Mouse (Mus musculus): Measurements from ENCODE around the gene Gadd45g. TPM values are rescaled to one million over a fixed set of nuclear protein-coding genes. Genes with fewer than 3 reads are reported as not detected.

The Gadd45g gene
- total and polyA plus RNA-seq, 3 experiments = 2.5 to 2.9 (median 2.7) TPM

GRCm38 (mm10) chr13:51897579-51897978 is 51.1 kb downstream of the Gadd45g start:
- in situ Hi-C loops (cut with MboI; ENCODE audit: low pct_ligation_motif_present, low pct_unique_long_range_greater_than_20kb, low sequenced_read_pairs) = no loop called here
- dilution Hi-C loops (cut with MboI; ENCODE audit: extremely low pct_ligation_motif_present, extremely low pct_unique_long_range_greater_than_20kb, low sequenced_read_pairs) = no loop called here
- no peaks in the 10 kb centered on the region for H3K36me3 ChIP-seq (replicated peaks in 1 of 2; ENCODE audit: control insufficient read depth in 1 of 2, insufficient read depth in 1 of 2, low read length in 1 of 2)
- no peak for DNase-seq (ENCODE audit: extremely low read depth)
- H3K4me1 ChIP-seq (ENCODE audit: control insufficient read depth in 1 of 2, insufficient read depth in 2 of 2) = peaks cover 0 to 5% of the 10 kb centered on the region in 2 experiments; a peak in 1 of 4 replicates
- H3K4me2 ChIP-seq (ENCODE audit: insufficient read depth, low read depth, poor library complexity, severe bottlenecking) = no peak overlapping the region
- H3K9me3 ChIP-seq (replicated peaks; ENCODE audit: low read length) = peaks cover 6% of the 10 kb centered on the region
- H3K27ac ChIP-seq (ENCODE audit: insufficient read depth, low read depth) = no peak overlapping the region
- H3K27me3 ChIP-seq (replicated peaks) = no peaks in the 10 kb centered on the region
- no peak overlapping the region for H3K9ac ChIP-seq (ENCODE audit: insufficient read depth, low read depth)
- no peaks in the 10 kb centered on the region for H3K79me2 ChIP-seq (replicated peaks; ENCODE audit: control insufficient read depth, extremely low read depth, insufficient read depth, poor library complexity, severe bottlenecking)
- H3K4me3 ChIP-seq (replicated peaks in 1 of 3; ENCODE audit: low read depth in 2 of 3, low read length in 2 of 3, poor library complexity in 1 of 3) = no peak overlapping the region
- TF ChIP-seq GABPA (IDR thresholded peaks at IDR 0.05; ENCODE audit: insufficient replicate concordance, low read depth, low read length) = no peak
- no peak for TF ChIP-seq MAX (IDR thresholded peaks at IDR 0.05; ENCODE audit: low read length)
- TF ChIP-seq ZNF384 (IDR thresholded peaks at IDR 0.05; ENCODE audit: low read depth, low read length) = no peak
- no peak for TF ChIP-seq BHLHE40 (IDR thresholded peaks at IDR 0.05; ENCODE audit: low read depth, low read length)
- no peak for TF ChIP-seq MAZ (IDR thresholded peaks at IDR 0.05; ENCODE audit: low read depth, low read length)
- TF ChIP-seq MAFK (IDR thresholded peaks at IDR 0.05; ENCODE audit: insufficient replicate concordance, low read length) = no peak
- TF ChIP-seq ETS1 (conservative IDR thresholded peaks at IDR 0.05; ENCODE audit: low read depth, low read length) = no peak
- no peak for TF ChIP-seq ZC3H11A (IDR thresholded peaks at IDR 0.05; ENCODE audit: low read depth, low read length)
- TF ChIP-seq NELFE (IDR thresholded peaks at IDR 0.05; ENCODE audit: low read depth, low read length) = no peak
- no peak for TF ChIP-seq POLR2AphosphoS2 (IDR thresholded peaks at IDR 0.05; ENCODE audit: low read depth, low read length)
- no peak for TF ChIP-seq SMC3 (IDR thresholded peaks at IDR 0.05; ENCODE audit: low read depth, low read length)
- no peak for TF ChIP-seq PAX5 (IDR thresholded peaks at IDR 0.05; ENCODE audit: low read length)
- no peak for TF ChIP-seq TCF12 (IDR thresholded peaks at IDR 0.05; ENCODE audit: low read depth, low read length)
- no peak for TF ChIP-seq RAD21 (IDR thresholded peaks at IDR 0.05; ENCODE audit: low read depth, low read length)
- TF ChIP-seq EP300 (IDR thresholded peaks at IDR 0.05; ENCODE audit: low read length) = no peak
- TF ChIP-seq POLR2A (IDR thresholded peaks at IDR 0.05; ENCODE audit: low read depth, low read length) = no peak
- no peak for TF ChIP-seq JUND (conservative IDR thresholded peaks at IDR 0.05; ENCODE audit: low read depth, low read length)
- no peak for TF ChIP-seq TBP (conservative IDR thresholded peaks at IDR 0.05; ENCODE audit: low read depth, low read length)
- no peak for TF ChIP-seq ZMIZ1 (IDR thresholded peaks at IDR 0.05; ENCODE audit: low read depth, low read length)

Other genes with a start within 250 kb of the Gadd45g start
- gene Cks2, start 201.4 kb upstream of the Gadd45g start, total RNA-seq (2012; rRNA removed) = 142 and 192 TPM in 2 replicates
- gene Cks2, start 201.4 kb upstream of the Gadd45g start, total RNA-seq (2014; rRNA removed) = 465 and 486 TPM in 2 replicates
- 143 and 154 TPM in 2 replicates for gene Cks2, start 201.4 kb upstream of the Gadd45g start, polyA plus RNA-seq (2012; ENCODE audit: insufficient read length, low read depth)
- 23.2 and 26.6 TPM in 2 replicates for gene Secisbp2, start 195.0 kb upstream of the Gadd45g start, total RNA-seq (2012; rRNA removed)
- 22.9 and 24.4 TPM in 2 replicates for gene Secisbp2, start 195.0 kb upstream of the Gadd45g start, total RNA-seq (2014; rRNA removed)
- gene Secisbp2, start 195.0 kb upstream of the Gadd45g start, polyA plus RNA-seq (2012; ENCODE audit: insufficient read length, low read depth) = 25.6 and 28.8 TPM in 2 replicates
- gene Sema4d, start 52.9 kb upstream of the Gadd45g start, total RNA-seq (2012; rRNA removed) = 16.7 and 17.8 TPM in 2 replicates
- gene Sema4d, start 52.9 kb upstream of the Gadd45g start, total RNA-seq (2014; rRNA removed) = 9.8 and 12.8 TPM in 2 replicates
- 57.6 and 67.1 TPM in 2 replicates for gene Sema4d, start 52.9 kb upstream of the Gadd45g start, polyA plus RNA-seq (2012; ENCODE audit: insufficient read length, low read depth)